Mouse (Mus musculus): ENCODE data around the gene Capn11.

Capn11 gene

DNA sequence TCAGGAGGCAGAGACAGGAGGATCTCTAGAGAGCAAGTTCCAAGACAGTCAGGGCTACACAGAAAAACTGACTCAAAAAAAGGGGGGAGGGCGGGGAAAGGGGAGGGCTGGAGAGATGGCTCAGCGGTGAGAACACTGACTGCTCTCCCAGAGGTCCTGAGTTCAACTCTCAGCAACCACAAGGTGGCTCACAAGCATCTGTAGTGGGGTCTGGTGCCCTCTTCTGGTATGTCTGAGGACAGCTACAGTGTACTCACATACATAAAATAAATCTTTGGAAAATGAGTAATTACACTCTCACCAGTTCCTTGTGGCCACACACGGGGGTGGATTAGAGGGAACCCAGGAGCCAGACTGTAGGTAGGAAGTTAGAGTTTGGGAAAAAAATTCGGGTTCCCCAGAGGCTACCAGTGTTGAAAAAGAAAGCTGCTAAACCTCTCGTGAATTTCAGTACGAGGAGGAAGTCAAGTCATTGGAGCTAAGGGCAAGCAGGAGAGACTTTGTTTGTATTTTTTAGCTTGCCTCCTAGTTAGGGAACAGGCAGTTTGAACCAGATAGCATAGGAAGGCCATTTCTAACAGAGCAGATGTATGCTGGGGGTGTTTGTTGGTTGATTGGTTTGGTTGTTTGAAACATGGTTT, 76.3 kb downstream of the Capn11 start:
- no peak for DNase-seq (ENCODE audit: low spot score in 2 of 2)

GRCm38 (mm10) chr17:45582188-45582587, 76.9 kb downstream of the Capn11 start:
- no peak for DNase-seq (ENCODE audit: low spot score in 2 of 2)

DNA sequence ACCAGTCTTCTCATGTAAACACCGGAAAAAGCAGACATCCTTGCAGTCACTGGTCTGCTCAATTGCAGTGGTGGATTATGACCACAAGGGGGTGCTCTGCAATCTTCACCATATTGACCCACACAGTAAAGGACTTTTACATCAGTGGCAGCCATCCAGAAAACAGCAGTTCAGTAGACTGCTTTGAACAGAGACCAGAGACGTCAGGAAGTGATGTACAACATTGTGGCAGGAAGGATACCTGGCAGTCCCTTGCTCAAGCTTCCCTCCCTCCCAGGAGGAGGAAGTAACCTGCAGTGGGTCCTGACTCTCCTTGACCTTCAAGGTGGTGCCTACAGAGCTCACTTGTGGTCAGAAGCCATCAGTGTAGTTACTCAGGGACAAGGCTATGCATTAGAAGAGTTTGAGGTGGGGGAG, 77.5 kb downstream of the Capn11 start:
- peak in 1 of 2 experiments; percentile 61 for DNase-seq (ENCODE audit: low spot score in 2 of 2)

- no peak for DNase-seq (ENCODE audit: low spot score in 2 of 2)
Measured at GRCm38 (mm10) chr17:45580958-45581477, 78.1 kb downstream of the Capn11 start.

Data from urinary bladder, postnatal 4 days (tissue).